Mouse (Mus musculus) kidney, adult 2 months (tissue): ENCODE measurements at regions not wholly inside any gene's neighbourhood (a gene's known extent, or its start where the extent isn't known, plus 50 kb on each side); places are given as distances from the start of the nearest gene placed in this dataset.

ENCODE experiments used
- CTCF ChIP-seq: fragments of 200-500 bp; conservative IDR thresholded peaks from 2 replicates; pipeline ENCODE4 v1.5.1; 2011; ENCODE audit warnings: low read depth, mild to moderate bottlenecking, control low read depth, low read length, moderate library complexity, mixed read lengths; ENCODE audit not compliant: insufficient read depth, insufficient read length
- POLR2A ChIP-seq: fragments of 200-500 bp; IDR thresholded peaks from one replicate; pipeline ENCODE4 v1.6.1; 2011; ENCODE audit warnings: low read depth, low read length, control low read depth

DNA sequence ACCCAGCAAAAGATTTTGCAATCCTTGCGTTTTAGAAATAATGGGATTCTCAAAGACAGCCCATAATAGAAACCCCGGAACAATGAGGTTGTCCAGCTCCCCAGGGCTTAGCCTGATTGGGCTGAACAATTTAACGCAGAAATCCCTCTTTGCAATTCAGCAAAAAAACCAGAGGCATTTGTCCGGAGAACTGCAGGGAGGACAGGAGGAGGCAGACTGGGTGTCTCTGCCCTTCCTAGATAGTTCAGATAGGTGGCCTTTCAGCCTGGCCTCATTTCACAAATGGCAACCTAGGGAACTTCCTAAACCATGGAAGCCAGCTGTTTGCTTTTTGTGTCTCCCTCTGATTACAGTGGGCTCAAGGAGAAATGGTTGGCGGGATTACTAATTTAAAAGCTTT lies 71.0 kb upstream of the Adtrp start:
- TF ChIP-seq CTCF (no peak), POLR2A (no peak)
